Mouse (Mus musculus) brain, embryonic 14.5 days (tissue): ENCODE measurements around the gene Prkcsh.

Source experiments
- CTCF ChIP-seq: fragments of 200-500 bp; IDR thresholded peaks from 2 replicates; pipeline ENCODE4 v1.5.1; 2012; ENCODE audit warnings: inconsistent platforms, mild to moderate bottlenecking, moderate library complexity, borderline replicate concordance; ENCODE audit not compliant: insufficient read depth, insufficient read length; ENCODE audit errors: extremely low read depth
- POLR2A ChIP-seq: fragments of 200-500 bp; IDR thresholded peaks from 2 replicates; pipeline ENCODE4 v1.6.1; 2012; ENCODE audit warnings: mild to moderate bottlenecking, inconsistent platforms, borderline replicate concordance; ENCODE audit not compliant: poor library complexity, insufficient read depth, insufficient read length, severe bottlenecking; ENCODE audit errors: extremely low read depth

- TF ChIP-seq CTCF: no peak
- TF ChIP-seq POLR2A: no peak
Measured at GRCm38 (mm10) chr9:22057031-22057517, 54.5 kb downstream of the Prkcsh start.
